Mouse (Mus musculus) stomach, postnatal 0 days (tissue): ENCODE measurements around the gene Eif4ebp2.

Source experiments
- CTCF ChIP-seq: IDR thresholded peaks from 2 replicates; pipeline ENCODE4 v1.5.1; 2016; ENCODE audit warnings: antibody characterized with exemption, low read depth, mild to moderate bottlenecking, moderate library complexity
- EP300 ChIP-seq: optimal IDR thresholded peaks from 2 replicates; pipeline ENCODE3; 2016; ENCODE audit warnings: antibody characterized with exemption

DNA sequence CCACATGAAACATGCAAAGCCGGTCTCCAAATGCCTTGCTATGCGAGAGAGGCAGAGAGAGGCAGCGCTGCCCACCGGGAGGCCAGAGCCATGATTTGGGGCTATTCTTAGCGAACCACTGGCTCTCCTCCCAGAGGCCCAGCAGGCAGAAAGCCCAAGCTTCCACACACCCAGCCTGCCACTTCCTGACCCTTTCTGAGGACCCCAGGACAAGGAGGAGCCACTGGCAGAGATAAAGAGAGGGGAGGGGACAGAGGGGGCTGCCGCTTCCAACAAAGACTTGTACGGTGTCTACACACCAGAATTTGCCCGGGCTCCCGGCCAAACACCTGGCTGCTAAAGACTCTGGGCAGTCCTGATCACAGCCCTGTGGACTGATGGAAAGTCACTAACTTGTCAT lies 72.3 kb downstream of the Eif4ebp2 start:
- TF ChIP-seq EP300 (no peak), CTCF (no peak)
